Mouse (Mus musculus): Measurements from ENCODE around the gene Sorcs2.

DNA sequence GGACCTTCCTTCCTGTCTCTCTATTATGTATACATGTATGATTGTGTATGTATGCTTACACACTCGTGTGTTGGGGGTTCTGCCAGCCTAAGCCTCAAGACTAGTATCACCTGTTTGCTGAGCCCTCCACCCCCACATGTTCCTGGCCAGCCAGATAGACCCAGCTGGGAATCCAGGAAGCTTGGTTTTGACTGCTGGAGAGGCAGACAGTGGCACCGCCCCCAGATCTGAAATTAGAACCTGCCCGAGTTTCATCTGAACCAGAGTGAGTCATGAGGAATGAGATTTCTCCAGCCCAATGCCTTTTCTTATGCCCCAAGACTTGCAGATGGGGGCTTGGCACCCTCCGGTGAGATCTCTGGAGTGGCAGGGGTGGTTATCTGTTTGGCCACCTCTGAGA lies 312.3 kb downstream of the Sorcs2 start:
- no peak for TF ChIP-seq POLR2A (IDR thresholded peaks at IDR 0.05; ENCODE audit: low read depth, low read length)
- TF ChIP-seq CTCF (IDR thresholded peaks at IDR 0.05; ENCODE audit: extremely low read depth, insufficient read depth, insufficient read length, insufficient replicate concordance), result no peak

Data from spleen, adult 2 months (tissue).